Mouse (Mus musculus): ENCODE data around the gene Usp47.
"Not testable (repeated sequence)": the region's sequence is repeated elsewhere in the genome, so short reads cannot be mapped to it uniquely, and the experiment has no call there.

Usp47 gene

GRCm38 (mm10) chr7:112036636-112037035 is 13.3 kb downstream of the Usp47 start:
- no peak for DNase-seq (ENCODE audit: low read depth, low spot score)

GRCm38 (mm10) chr7:112040271-112040670 is 17.0 kb downstream of the Usp47 start:
- no peak for DNase-seq (ENCODE audit: low read depth, low spot score)

- DNase-seq (ENCODE audit: low read depth, low spot score): no peak
These were observed 19.5 kb downstream of the Usp47 start for GRCm38 (mm10) chr7:112042758-112043157.

- no peak for DNase-seq (ENCODE audit: low read depth, low spot score)
These were observed 21.9 kb downstream of the Usp47 start for GRCm38 (mm10) chr7:112045249-112045648.

GRCm38 (mm10) chr7:112045794-112046388 is 22.6 kb downstream of the Usp47 start:
- DNase-seq (ENCODE audit: low read depth, low spot score): no peak

GRCm38 (mm10) chr7:112048643-112049042 is 25.3 kb downstream of the Usp47 start:
- DNase-seq (ENCODE audit: low read depth, low spot score): no peak

GRCm38 (mm10) chr7:112053667-112054066 is 30.4 kb downstream of the Usp47 start:
- no peak for DNase-seq (ENCODE audit: low read depth, low spot score)

GRCm38 (mm10) chr7:112055901-112056625 is 32.8 kb downstream of the Usp47 start:
- no peak for DNase-seq (ENCODE audit: low read depth, low spot score)

GRCm38 (mm10) chr7:112074868-112075267 is 51.6 kb downstream of the Usp47 start:
- no peak for DNase-seq (ENCODE audit: low read depth, low spot score)

- no peak for DNase-seq (ENCODE audit: low read depth, low spot score)
These were observed 59.3 kb downstream of the Usp47 start for GRCm38 (mm10) chr7:112082636-112083035.

- no peak for DNase-seq (ENCODE audit: low read depth, low spot score)
These were observed 60.9 kb downstream of the Usp47 start for GRCm38 (mm10) chr7:112084222-112084621.

GRCm38 (mm10) chr7:112085062-112085461 is 61.8 kb downstream of the Usp47 start:
- DNase-seq (ENCODE audit: low read depth, low spot score): peak; percentile 73

- no peak for DNase-seq (ENCODE audit: low read depth, low spot score)
These were observed 62.9 kb downstream of the Usp47 start for GRCm38 (mm10) chr7:112086186-112086585.

GRCm38 (mm10) chr7:112094923-112095322 is 71.6 kb downstream of the Usp47 start:
- not testable (repeated sequence) for DNase-seq (ENCODE audit: low read depth, low spot score)

GRCm38 (mm10) chr7:112100887-112101286 is 77.6 kb downstream of the Usp47 start:
- no peak for DNase-seq (ENCODE audit: low read depth, low spot score)

GRCm38 (mm10) chr7:112102933-112103332 is 79.6 kb downstream of the Usp47 start:
- no peak for DNase-seq (ENCODE audit: low read depth, low spot score)

- no peak for DNase-seq (ENCODE audit: low read depth, low spot score)
These were observed 80.5 kb downstream of the Usp47 start for GRCm38 (mm10) chr7:112103816-112104215.

GRCm38 (mm10) chr7:112108757-112109156 is 85.5 kb downstream of the Usp47 start:
- DNase-seq (ENCODE audit: low read depth, low spot score): no peak

GRCm38 (mm10) chr7:112110638-112111372 is 87.5 kb downstream of the Usp47 start:
- DNase-seq (ENCODE audit: low read depth, low spot score): no peak

GRCm38 (mm10) chr7:112117501-112117900 is 94.2 kb downstream of the Usp47 start:
- DNase-seq (ENCODE audit: low read depth, low spot score): no peak

- DNase-seq (ENCODE audit: low read depth, low spot score): no peak
These were observed 94.8 kb downstream of the Usp47 start for GRCm38 (mm10) chr7:112118086-112118485.

GRCm38 (mm10) chr7:112119248-112119647 is 95.9 kb downstream of the Usp47 start:
- no peak for DNase-seq (ENCODE audit: low read depth, low spot score)

Measured in embryo, embryonic 11.5 days (tissue).